Mouse (Mus musculus): ENCODE measurements around the gene Bola1.

GRCm38 (mm10) chr3:96180727-96181477, 38.6 kb downstream of the Bola1 start, which contains the start of gene Sv2a:
- TF ChIP-seq CTCF (IDR thresholded peaks at IDR 0.05; ENCODE audit: low read depth, low read length) (no peak), POLR2A (IDR thresholded peaks at IDR 0.05; ENCODE audit: borderline replicate concordance, low read depth, low read length) (no peak)

Measured in bone marrow macrophage, adult 2 months (primary cell).